Mouse (Mus musculus) heart, postnatal 4 days (tissue): ENCODE data around the gene Cxcr6. TPM values are rescaled to one million over a fixed set of nuclear protein-coding genes. Genes with fewer than 3 reads are reported as not detected.
"Not testable (repeated sequence)": the region's sequence is repeated elsewhere in the genome, so short reads cannot be mapped to it uniquely, and the experiment has no call there.

Source experiments
- DNase-seq: peaks from one replicate; pipeline ENCODE4 v3.0.0; 2021
- total RNA-seq, 2 experiments: library from RNA; stranded (reverse); gene quantifications; 2 replicates each; pipeline ENCODE4 v1.2.3; 2021

Cxcr6 gene
- total RNA-seq, result not detected

DNA sequence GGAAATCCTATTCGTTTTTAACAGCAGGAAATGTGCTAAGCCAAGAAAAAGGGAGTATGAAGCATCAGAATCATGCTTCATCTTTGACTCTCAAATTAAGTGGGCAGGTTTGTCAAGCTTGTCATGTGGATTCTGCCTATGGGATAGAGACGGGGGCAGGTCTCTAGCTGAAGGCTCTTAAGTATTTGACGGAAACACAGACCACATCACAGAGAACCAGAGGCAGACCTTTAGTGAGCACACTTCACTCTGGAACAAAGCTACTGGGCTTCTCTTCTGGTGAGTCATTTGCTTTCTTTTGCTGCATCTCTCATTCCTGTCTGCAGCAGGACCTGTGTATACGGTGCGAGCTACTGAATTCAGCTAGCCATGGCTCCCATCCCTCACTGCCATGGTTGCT lies at the start of gene Cxcr6:
TSS of gene Cxcr6 (plus strand) at position 209 of the 400 bp plus-strand sequence.
- no peak for DNase-seq

DNA sequence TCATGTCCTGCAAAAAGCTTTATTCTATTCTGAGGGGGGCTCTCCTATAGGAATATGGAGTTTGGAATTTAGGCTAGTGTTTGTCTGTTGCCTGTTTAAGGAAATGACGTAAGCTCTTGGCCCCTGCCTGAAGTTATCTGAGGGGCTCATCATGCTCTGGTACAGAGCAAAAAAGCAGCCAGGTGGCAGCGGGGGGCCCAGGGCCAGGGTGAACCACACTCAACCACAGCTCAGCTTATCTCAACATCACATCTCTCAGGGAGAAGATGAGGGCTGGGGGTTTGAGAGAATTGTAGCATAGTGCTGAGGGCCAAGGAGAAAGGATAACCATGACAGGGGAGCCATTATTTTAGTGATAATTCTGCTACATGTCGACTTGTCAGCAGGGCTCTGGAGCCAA lies 49.5 kb upstream of the Cxcr6 start:
- DNase-seq, result no peak

- no peak for DNase-seq
These were observed 48.9 kb upstream of the Cxcr6 start for GRCm38 (mm10) chr9:123757326-123757725.

- no peak for DNase-seq
These were observed 48.1 kb upstream of the Cxcr6 start for GRCm38 (mm10) chr9:123758156-123758555.

DNA sequence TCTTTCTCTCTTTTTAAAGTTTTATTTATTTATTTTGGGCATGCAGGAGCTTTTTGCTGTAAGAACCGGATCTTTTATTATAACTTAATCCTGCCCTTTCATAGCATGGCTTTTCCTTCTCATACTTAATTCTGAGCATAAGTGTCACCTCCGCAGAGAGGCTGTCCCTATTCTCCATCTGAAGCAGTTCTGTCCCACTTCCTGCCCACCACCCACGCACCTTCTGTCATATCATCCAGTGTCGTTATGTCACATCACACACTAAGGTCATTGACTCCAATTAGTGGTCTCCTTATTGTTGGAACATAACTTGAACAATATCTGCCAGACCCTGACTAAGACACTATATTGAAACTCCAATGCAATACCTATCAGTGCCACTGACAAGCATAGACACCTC lies 47.6 kb upstream of the Cxcr6 start:
- no peak for DNase-seq

DNA sequence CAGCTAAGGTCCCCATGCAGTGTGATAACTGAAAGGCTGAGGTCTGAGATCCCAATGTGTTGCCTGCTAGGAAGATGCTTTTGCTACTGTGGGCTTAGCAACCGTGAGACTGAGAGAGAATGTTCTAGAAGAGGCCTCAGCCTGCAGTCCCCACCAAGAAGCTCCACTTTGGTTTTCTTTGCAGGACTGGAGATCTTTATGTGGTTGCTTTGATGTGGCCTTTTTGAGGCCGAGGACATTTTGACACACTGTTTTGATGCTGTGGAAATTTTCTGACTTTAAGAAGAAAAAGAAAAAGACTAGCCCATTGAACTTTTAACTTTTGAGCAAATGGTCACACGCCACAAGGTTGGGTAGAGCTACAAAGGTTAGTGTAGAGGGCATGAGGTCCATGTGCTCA lies 45.5 kb upstream of the Cxcr6 start:
- no peak for DNase-seq

DNA sequence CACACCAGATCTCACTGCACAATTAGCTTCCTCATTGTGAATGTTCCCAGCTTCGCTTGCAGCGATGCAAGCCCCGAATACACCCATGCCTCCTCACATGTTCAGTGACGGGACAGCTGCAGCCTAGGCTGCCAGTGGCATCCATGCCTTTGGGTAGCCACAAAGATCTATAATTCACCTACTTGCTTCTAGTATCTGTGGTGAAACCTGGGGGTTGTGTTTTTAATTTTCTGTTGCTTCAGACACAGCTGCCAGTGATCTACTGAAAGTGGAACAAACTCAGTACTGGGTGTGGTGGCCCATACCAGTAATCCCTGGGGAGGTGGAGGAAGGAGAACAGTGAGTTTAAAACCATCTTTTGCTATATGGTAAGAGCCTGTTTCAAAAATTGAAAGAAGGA lies 43.4 kb upstream of the Cxcr6 start:
- DNase-seq, result no peak

DNA sequence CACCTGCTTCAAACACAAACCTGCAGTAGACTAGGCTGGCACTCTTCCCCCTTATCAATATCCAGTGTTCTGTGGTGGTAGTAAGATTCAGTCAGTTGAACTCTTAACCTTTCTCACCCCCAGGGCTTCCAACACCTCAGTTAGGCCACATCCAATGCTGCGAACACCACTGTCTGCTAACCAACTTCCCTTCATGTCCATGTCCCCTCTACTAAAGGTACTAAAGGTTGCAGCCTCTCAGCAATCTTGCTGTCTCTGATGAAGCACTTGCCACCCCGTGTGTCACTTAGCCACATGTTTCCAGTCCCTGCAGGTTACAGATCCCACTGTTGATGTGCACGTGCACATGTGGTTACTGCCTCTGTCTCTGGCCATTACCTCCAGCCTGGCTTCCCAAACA lies 42.5 kb upstream of the Cxcr6 start:
- no peak for DNase-seq

- no peak for DNase-seq
These were observed 39.3 kb upstream of the Cxcr6 start for GRCm38 (mm10) chr9:123766996-123767395.

GRCm38 (mm10) chr9:123768443-123768842 lies 37.8 kb upstream of the Cxcr6 start:
- no peak for DNase-seq

GRCm38 (mm10) chr9:123769532-123769931 lies 36.7 kb upstream of the Cxcr6 start:
- DNase-seq, result no peak

GRCm38 (mm10) chr9:123773299-123773698 lies 33.0 kb upstream of the Cxcr6 start:
- DNase-seq, result not testable (repeated sequence)

- peak; percentile 10 for DNase-seq
These were observed 17.3 kb upstream of the Cxcr6 start for GRCm38 (mm10) chr9:123788855-123789529.

- peak; percentile 64 for DNase-seq
These were observed 10.1 kb upstream of the Cxcr6 start for GRCm38 (mm10) chr9:123796174-123796573.

GRCm38 (mm10) chr9:123801527-123801926 lies 4.7 kb upstream of the Cxcr6 start:
- DNase-seq, result no peak

DNA sequence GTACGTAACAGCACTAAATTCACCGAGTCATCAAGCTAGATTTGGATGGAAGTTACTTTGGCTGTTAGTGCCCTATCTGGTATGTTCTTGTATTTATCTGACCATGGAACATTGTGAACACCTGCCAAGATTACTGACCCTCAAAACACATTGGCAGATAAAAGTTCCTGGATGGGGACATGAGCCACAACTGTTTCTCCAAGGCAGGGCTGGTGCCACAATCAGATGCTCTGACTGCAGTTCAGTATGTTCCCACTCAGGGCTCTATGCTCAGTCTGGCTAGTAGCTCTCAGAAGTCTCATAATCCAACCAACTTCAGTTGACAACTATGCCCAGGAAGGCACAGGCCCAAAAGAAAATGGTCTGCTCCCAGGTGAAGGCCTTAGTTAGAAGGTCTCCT lies 3.9 kb upstream of the Cxcr6 start:
- DNase-seq, result no peak

- DNase-seq, result no peak
These were observed 3.4 kb upstream of the Cxcr6 start for GRCm38 (mm10) chr9:123802896-123803295.

GRCm38 (mm10) chr9:123805241-123805640 lies 1.0 kb upstream of the Cxcr6 start:
- no peak for DNase-seq

DNA sequence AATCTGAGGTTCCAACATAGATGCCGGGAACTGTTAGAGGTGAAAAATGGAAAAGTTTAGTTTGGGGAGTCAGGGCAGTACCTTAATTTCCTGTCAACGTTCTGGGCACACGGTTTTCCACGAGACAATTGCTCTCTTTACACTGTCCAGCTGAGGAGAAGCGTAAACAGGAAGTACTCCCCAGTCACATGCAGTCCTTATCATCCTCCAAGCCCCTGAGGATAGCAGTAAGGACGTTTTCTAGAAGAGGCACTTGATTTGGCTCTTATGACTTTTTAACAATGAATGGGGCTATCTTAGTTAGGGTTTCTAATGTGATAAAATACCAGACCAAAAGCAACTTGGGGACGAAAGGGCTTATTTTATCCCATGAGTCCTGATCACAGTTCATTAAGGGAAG lies 2.3 kb downstream of the Cxcr6 start:
- no peak for DNase-seq

DNA sequence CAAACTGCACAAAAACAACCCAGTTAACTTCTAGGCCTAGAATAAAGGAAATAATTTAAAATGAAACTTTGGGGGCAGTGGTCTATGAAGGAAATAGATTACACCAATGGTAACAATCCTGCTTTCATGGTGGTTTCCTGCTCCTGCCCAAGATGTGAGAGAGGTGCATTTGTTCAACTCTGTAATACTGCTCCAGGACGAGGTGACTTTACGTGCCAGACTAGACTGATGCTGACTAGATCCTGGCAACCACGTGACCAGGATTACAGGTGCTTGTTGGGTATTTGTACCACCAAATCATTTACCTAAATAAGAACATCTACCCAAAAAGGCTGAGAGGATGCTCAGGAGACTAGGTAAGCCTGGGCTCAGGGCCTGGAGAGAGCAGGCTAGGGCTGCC lies 5.6 kb downstream of the Cxcr6 start:
- no peak for DNase-seq

DNA sequence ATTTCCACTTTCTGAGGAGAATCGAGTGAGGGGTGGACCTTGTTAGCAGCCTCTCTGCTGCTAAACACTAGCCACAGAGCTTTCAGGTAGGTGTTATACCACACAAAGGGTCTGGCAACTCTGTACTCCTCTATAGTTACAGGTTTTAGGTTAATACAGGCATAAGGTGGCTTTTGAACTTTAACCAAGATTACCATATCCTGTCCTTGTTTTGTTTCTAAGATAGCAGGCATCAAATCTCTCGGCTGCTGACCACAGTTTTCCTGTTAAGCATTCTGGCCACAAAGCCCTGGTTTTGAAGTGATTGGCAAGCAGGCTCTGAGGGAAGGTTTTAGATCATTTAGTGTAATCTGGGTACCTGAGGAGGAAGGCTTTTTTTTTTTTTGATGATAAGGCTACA lies 8.1 kb downstream of the Cxcr6 start:
- no peak for DNase-seq

DNA sequence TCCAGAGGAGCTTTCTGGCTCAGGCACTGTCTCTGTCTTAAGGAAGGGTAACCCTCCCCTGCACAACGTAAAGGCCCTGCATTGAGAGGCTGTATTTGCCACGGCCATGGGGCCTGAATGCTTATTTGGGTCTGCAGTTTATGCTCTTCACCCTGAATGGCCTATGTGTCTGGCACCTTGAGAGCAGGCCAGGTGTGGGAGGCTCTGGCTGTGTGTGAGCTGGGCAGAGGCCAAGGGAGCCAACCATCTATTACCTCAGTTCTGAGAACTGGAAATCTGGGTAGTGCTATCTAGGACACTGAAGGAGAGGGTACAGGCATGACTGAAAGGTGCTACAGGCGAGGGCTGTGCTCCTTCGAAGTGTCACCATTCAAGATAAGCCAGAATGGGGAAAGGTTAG lies 8.5 kb downstream of the Cxcr6 start:
- no peak for DNase-seq

GRCm38 (mm10) chr9:123815444-123815843 lies 9.2 kb downstream of the Cxcr6 start:
- no peak for DNase-seq

- no peak for DNase-seq
These were observed 9.7 kb downstream of the Cxcr6 start for GRCm38 (mm10) chr9:123815996-123816395.

- no peak for DNase-seq
These were observed 12.3 kb downstream of the Cxcr6 start for GRCm38 (mm10) chr9:123818601-123819000.
